Mouse (Mus musculus) midbrain, embryonic 11.5 days (tissue): ENCODE data around the gene Fam120a. TPM values are rescaled to one million over a fixed set of nuclear protein-coding genes. Genes with fewer than 3 reads are reported as not detected.

ENCODE experiments used
- ATAC-seq: fragments of 200-750 bp; cut with Nextera tagmentation; 2 replicates; pipeline ENCODE4 v1.8.0; 2017; ENCODE audit warnings: moderate TSS enrichment, moderate library complexity; ENCODE audit not compliant: low FRiP score
- DNase-seq: peaks from one replicate; pipeline ENCODE4 v3.0.0; 2015; ENCODE audit warnings: low spot score; ENCODE audit errors: missing footprints
- H3K27ac ChIP-seq: fragments of 300-500 bp; sonication (generic); 2 replicates; pipeline ENCODE4 v1.5.1; 2014; ENCODE audit warnings: low read depth, low read length
- H3K27me3 ChIP-seq: fragments of 300-500 bp; sonication (generic); 2 replicates; pipeline ENCODE4 v1.6.1; 2014; ENCODE audit warnings: mild to moderate bottlenecking, low read length, moderate library complexity, mixed read lengths; ENCODE audit not compliant: control insufficient read depth, insufficient read depth
- H3K36me3 ChIP-seq: fragments of 300-500 bp; sonication (generic); 2 replicates; pipeline ENCODE4 v1.6.1; 2014; ENCODE audit warnings: mild to moderate bottlenecking, low read length, moderate library complexity, mixed read lengths; ENCODE audit not compliant: control insufficient read depth, insufficient read depth
- H3K4me1 ChIP-seq: fragments of 300-500 bp; sonication (generic); 2 replicates; pipeline ENCODE4 v1.6.1; 2014; ENCODE audit warnings: low read length; ENCODE audit not compliant: control insufficient read depth, insufficient read depth
- H3K4me2 ChIP-seq: fragments of 300-500 bp; sonication (generic); 2 replicates; pipeline ENCODE4 v1.6.1; 2014; ENCODE audit warnings: mild to moderate bottlenecking, moderate library complexity
- H3K4me3 ChIP-seq: fragments of 300-500 bp; sonication (generic); 2 replicates; pipeline ENCODE4 v1.5.1; 2014; ENCODE audit warnings: low read depth, low read length
- H3K9ac ChIP-seq: fragments of 300-500 bp; sonication (generic); 2 replicates; pipeline ENCODE4 v1.6.1; 2014; ENCODE audit warnings: low read length
- H3K9me3 ChIP-seq: fragments of 300-500 bp; sonication (generic); 2 replicates; pipeline ENCODE4 v1.6.1; 2016; ENCODE audit warnings: low read length; ENCODE audit not compliant: control insufficient read depth
- WGBS: fragments of 180-500 bp; shearing (Covaris S2); extraction: QIAGEN DNeasy Blood & Tissue Kit; methylation state at CpG from one replicate; pipeline ENCODE4 v1.1.7; 2014; 5-methylcytosine and 5-hydroxymethylcytosine counted together
- polyA plus RNA-seq: library from polyadenylated mRNA; unstranded; fragments of >200 nt; fragmentation: Nextera tagmentation; extraction: Ambion mirVana; gene quantifications from 2 replicates; pipeline ENCODE4 v1.2.1, GENCODE M21; 2014

The Fam120a gene
- polyA plus RNA-seq, 1 experiment from 2014 or later: 17.1 TPM

DNA sequence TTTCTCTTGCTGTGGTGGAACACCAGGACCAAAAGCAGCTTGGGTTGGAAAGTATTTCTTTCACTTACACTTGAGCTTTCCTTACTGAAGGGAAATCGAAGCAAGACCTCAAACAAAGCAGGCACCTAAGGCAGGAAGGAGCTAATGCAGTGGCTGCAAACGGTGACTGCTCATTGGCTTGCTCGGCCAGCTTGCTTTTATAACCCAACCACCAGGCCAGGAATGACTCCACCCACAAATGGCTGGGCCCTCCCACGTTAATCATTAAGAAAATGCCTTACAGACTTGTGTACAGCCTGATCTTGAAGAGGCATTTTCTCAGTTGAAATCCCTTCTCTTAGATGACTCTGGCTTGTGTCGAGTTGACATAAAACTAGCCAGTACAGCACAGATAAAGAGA lies 3.2 kb upstream of the Fam120a start:
- WGBS: 76% methylated on average over 5 of the region's 5 CpGs
- Histone ChIP-seq H3K27me3 (no peaks in the 10 kb centered on the region), H3K4me3 (no peak overlapping the region), H3K27ac (no peak overlapping the region), H3K4me1 (peaks cover 13% of the 10 kb centered on the region), H3K4me2 (no peak overlapping the region), H3K9me3 (no peaks in the 10 kb centered on the region), H3K36me3 (no peaks in the 10 kb centered on the region), H3K9ac (no peak overlapping the region)
- ATAC-seq: no peak
- no peak for DNase-seq

DNA sequence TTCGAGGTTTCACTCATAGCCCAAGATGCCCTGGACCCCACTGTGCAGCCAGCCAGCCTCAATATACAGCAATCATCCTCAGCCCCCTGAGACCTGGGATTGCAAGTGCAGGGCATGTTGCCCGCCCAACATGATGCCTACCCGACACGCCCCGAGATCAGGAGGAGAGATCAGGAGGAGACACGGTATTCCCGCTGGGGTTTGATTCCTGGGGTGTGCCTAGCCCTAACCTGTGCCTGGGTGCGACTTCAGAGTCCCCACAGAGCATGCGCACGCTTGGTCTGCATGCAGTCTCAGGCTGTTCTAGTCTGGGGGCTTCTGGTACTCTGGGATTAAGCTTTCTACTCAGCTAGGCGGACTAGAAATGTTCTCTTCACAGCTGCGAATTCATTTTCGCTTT lies 2.7 kb upstream of the Fam120a start:
- H3K9me3 ChIP-seq: no peaks in the 10 kb centered on the region
- no peak for ATAC-seq
- H3K27ac ChIP-seq: no peak overlapping the region
- DNase-seq: no peak
- no peaks in the 10 kb centered on the region for H3K36me3 ChIP-seq
- H3K4me2 ChIP-seq: no peak overlapping the region
- peaks cover 17% of the 10 kb centered on the region for H3K4me1 ChIP-seq
- H3K4me3 ChIP-seq: no peak overlapping the region
- H3K27me3 ChIP-seq: no peaks in the 10 kb centered on the region
- 71% methylated on average over 13 of the region's 13 CpGs for WGBS
- no peak overlapping the region for H3K9ac ChIP-seq

DNA sequence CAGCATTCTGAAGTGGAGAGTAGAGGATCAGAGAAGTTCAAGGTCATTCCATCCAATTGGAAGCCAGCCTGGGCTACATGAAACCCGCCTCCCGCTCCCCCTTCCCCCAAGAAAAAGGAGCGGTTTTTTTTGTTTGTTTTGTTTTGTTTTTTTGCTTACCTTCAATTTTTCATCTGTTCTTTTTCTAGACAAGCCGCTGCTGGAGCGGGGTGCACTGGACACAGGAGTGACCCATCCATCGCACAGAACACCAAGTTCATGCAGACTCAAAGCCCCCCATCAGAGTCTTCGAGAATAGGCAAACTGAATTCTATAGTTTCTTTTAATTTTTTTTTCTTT lies 902 bp upstream of the Fam120a start:
- ATAC-seq (no peak), DNase-seq (no peak)
- Histone ChIP-seq H3K9ac (peak overlapping the region; percentile 96), H3K4me1 (peaks cover 27% of the 10 kb centered on the region), H3K27me3 (no peaks in the 10 kb centered on the region), H3K4me3 (peak overlapping the region; percentile 90), H3K4me2 (peak overlapping the region; percentile 89), H3K9me3 (no peaks in the 10 kb centered on the region), H3K27ac (peak overlapping the region; percentile 94), H3K36me3 (no peaks in the 10 kb centered on the region)
- 21% methylated on average over 7 of the region's 7 CpGs for WGBS

DNA sequence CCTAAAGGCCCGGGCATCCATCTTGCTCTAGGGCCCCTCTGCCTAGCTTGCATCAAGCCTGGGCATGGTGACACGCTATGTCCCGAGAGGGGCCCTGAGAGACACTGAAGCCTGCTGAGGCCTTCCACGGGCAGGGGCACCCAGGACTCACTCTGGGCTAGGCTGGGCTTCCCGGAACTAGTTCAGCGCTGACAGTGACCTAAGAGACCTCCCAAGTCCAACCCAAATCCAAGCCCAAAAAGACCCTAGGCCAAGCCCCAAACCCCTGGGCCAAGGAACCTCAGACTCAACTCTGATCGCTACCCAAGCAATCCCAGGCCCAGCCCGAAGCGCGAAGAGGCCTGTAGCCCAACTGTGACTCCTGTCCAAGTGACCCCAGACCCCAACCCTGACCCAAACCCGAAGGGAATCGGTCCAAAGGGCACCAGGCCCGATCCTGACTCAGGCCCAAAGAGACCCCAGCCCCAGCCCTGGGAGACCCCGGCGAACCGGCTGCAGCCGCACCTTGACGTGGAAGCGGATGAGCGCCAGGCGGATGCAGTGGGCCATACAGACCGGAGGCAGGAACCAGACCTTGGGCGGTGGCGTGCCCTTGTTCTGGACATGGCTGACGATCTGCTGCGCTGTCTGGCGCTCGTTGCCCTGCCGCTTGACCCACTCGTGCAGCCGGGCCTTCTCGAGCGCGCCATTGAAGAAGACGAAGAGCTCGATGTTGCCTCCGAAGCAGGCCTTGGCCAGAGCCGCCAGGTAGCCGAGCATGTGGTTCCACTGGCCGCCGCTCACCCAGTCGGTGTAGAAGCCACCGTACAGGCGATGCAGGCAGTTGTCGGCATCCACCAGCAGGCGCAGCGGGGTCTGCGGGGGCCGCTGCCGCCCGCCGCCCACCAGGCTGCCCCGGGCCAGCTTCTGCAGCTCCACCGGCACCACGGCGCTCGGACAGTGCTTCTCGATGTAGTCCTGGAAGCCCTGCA lies 681 bp downstream of the Fam120a start:
- Histone ChIP-seq H3K9me3 (no peaks in the 10 kb centered on the region), H3K4me3 (peak overlapping the region; percentile 90), H3K4me1 (peaks cover 29% of the 10 kb centered on the region), H3K27me3 (no peaks in the 10 kb centered on the region), H3K9ac (peak overlapping the region; percentile 96), H3K27ac (peak overlapping the region; percentile 94), H3K36me3 (no peaks in the 10 kb centered on the region), H3K4me2 (peak overlapping the region; percentile 89)
- DNase-seq (peak; percentile 96), ATAC-seq (peak; percentile 31)
- WGBS: under 1% methylated on average over 57 of the region's 58 CpGs

DNA sequence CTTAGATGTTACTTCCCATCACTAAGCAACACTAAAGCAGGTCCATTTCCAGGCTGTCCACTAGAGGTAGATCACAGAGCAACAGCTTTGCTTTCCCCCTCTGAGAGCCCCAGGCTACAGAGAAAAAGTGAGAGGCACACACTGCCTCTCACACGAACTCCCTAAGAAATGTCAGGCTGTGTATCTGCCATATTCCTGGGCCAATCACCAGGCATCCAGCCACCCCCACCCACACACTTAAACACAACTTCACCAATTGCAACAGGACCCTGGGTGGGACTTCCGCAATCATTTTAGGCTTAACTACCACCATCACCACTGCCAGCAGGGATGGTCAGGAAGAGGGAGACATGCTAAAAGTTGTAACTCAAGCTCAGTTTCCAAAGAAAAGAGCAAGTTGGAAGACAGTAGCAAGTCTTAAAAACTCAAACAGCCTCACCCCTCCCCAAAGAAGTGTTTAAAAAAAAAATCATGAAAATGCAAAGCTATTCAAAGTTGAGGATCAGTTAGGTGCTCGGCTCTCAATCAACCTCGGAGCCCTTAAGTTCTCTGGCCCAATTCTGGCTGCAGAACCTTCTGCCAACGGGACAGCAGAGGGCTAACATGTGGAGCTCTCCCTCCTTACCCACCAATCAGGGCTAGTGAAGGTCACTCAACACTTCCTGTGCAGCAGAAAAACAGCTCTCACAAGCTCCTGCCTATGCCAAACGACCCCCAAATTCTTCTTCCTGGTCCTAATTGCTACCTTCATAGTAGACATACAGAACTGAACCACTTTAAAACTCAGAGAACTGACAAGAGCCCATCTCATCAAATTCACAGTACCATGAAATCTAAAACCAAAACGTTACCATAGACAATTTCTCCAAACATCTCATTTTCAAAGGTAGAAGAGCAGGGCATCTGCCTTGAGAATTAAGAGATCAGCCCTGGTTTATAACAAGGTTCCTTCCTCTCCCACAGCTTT lies 2.0 kb downstream of the Fam120a start:
- Histone ChIP-seq H3K4me1 (peaks cover 29% of the 10 kb centered on the region), H3K27me3 (no peaks in the 10 kb centered on the region), H3K36me3 (no peaks in the 10 kb centered on the region), H3K9ac (peak overlapping the region; percentile 96), H3K4me3 (peak overlapping the region; percentile 90), H3K27ac (no peak overlapping the region), H3K9me3 (no peaks in the 10 kb centered on the region), H3K4me2 (peak overlapping the region; percentile 89)
- 24% methylated on average over 7 of the region's 7 CpGs for WGBS
- ATAC-seq (no peak), DNase-seq (peak; percentile 88)

DNA sequence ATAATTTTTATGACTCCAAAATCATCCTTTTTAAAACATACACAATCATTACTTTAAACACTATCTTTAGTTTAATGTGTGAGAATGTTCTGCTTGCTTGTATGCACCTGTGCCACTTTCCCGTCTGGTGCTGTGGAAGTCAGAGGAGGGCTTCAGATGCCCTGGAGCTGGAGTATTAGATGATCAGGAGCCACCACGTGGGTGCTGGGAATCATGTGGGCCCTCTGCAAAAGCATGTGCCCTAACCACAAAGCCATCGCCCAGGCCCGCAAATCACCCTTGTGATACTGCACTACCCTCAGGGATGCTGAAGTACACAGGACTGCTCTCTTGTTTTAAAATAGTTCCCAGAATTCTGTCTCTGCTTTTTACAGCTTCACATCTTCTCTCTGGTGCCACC lies 3.0 kb downstream of the Fam120a start:
- no peak for ATAC-seq
- Histone ChIP-seq H3K9ac (peak overlapping the region; percentile 96; the same call in 1 of the 2 replicates), H3K4me3 (0 out of 2 replicates have a peak overlapping the region, but pooled peaks have one; percentile 4), H3K4me1 (peaks cover 29% of the 10 kb centered on the region), H3K9me3 (no peaks in the 10 kb centered on the region), H3K36me3 (no peaks in the 10 kb centered on the region), H3K27ac (no peak overlapping the region), H3K4me2 (peak overlapping the region; percentile 89; the same call in 1 of the 2 replicates), H3K27me3 (no peaks in the 10 kb centered on the region)
- WGBS: 83% methylated on average over 4 of the region's 4 CpGs
- no peak for DNase-seq

DNA sequence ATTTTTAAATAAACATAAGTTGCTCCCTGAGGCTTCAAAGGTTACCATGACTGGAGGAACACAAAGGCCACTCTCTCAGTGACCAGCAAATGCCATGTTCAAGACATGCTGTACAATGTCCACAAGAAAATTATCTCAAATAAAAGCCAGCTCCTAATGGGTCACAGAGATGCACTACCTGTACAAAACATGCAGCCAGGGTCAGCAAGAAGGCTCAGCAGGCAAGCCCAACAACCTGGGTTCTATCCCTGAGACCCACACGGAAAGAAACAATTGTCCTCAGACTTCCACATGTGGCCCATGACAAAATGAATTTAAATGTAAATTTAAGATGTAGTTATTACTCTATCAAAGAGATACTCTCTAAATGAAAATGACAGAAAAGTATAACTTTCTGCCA lies 4.7 kb downstream of the Fam120a start:
- H3K27ac ChIP-seq: no peak overlapping the region
- H3K9ac ChIP-seq: no peak overlapping the region
- no peak overlapping the region for H3K4me3 ChIP-seq
- ATAC-seq (no peak), DNase-seq (no peak)
- H3K27me3 ChIP-seq: no peaks in the 10 kb centered on the region
- no peaks in the 10 kb centered on the region for H3K9me3 ChIP-seq
- no peak overlapping the region for H3K4me2 ChIP-seq
- WGBS: 67% methylated on average over 1 of the region's 1 CpGs
- no peaks in the 10 kb centered on the region for H3K36me3 ChIP-seq
- H3K4me1 ChIP-seq: peaks cover 27% of the 10 kb centered on the region

DNA sequence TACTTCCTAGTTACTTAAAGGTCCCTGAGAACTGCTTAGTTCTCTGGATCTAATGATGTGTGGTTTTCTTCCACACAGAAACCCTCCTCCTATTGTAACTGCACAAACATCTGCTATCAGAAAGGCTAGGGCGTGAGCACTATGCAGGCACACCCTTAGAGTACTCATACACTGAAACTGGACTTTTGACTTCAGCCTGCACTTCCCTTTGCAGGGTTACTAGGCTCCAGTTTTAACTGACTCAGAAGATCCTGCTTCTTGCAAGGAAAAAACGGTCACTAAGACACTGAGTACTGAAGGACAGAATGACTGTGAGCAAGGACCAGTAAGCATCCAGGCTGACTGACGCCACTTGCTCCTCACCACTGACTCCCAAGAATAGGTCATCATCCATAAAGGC lies 5.3 kb downstream of the Fam120a start:
- no peak overlapping the region for H3K27ac ChIP-seq
- H3K4me2 ChIP-seq: no peak overlapping the region
- no peak for ATAC-seq
- no peaks in the 10 kb centered on the region for H3K27me3 ChIP-seq
- no peaks in the 10 kb centered on the region for H3K36me3 ChIP-seq
- no peak overlapping the region for H3K4me3 ChIP-seq
- DNase-seq: no peak
- no peak overlapping the region for H3K9ac ChIP-seq
- H3K9me3 ChIP-seq: no peaks in the 10 kb centered on the region
- H3K4me1 ChIP-seq: peaks cover 27% of the 10 kb centered on the region
- WGBS: 72% methylated on average over 3 of the region's 3 CpGs
